Mouse (Mus musculus) cerebellum, adult (tissue): ENCODE data around the gene Trpm3.

Experiments
- ATAC-seq: cut with Nextera tagmentation; 2 replicates; pipeline ENCODE4 v1.9.2; 2017; ENCODE audit warnings: mild to moderate bottlenecking, moderate library complexity, mixed read lengths; ENCODE audit not compliant: insufficient number of reproducible peaks, low FRiP score, low TSS enrichment

The Trpm3 gene

GRCm38 (mm10) chr19:22462043-22462442 is 323.2 kb downstream of the Trpm3 start:
- ATAC-seq = peak; percentile 56; the same call in 1 of the 2 replicates

DNA sequence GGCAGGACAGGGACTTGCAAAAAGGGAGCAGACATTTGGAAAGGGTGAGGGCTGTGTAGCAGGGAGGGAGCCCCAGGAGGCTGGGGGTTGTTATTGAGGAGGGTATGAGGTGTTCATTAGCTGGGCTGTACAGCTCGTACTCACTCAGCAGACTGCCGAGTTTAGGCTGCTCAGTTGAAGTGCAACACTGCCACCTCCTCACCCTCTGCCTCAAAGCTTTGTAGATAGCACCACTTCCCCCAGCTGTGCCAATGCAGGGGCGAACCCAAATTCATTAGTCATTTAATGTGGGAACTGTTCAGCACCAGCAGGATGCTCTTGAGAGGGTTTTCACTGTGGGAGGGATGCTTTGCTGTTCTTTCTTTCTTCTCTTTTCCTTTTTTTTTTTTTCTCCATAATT is 324.7 kb downstream of the Trpm3 start:
- ATAC-seq = no peak

DNA sequence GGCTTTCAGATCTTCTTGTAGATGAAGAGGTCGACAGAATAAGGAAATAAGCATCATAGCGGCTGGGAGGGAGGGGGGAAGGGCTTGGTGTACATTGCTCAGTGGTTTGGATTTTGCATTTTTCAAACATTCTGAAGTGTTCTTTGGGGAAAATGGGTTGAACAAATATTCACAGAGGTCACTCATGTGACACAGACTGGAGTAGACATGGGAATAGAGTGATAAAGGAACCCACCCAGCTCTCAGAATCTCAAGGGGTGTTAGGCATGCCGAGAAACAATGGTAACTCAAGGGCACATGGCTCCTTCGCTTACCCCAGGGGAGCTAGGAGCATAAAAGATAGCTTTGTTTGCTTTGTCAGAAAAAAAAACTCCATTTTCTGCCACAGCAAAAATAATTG is 330.8 kb downstream of the Trpm3 start:
- ATAC-seq = no peak

DNA sequence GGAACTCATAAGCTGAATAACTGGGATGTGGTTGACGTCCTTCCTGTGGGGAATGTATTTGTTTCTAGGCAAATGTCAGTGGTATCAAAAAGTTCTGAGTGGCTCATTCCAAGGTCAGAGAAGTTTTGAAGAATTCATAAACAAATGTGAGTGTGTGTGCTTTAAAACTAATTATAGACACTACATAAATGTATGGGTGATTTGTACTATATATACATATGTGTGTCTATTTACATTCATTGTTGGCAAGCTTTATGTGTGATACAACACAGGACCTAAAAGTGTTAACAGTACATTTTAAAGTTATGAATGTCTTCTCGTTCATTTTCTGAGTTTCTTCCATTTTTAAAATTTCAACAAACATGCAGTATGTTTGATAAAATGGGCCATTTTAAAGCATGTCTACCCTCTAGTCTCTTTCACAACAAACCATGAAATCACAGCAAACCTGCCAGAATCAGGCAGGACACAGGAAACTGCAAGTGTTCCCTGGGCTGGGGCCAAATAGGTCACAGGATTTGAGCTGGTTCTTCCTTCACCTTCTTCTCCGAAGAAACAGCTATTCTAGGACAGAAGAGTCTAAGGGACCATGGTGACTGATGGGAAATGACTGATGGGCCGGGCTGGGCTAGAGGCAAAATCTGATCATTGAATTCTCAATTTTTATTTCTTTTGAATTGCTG is 334.3 kb downstream of the Trpm3 start:
- peak; percentile 74 for ATAC-seq

GRCm38 (mm10) chr19:22478295-22478989 is 339.6 kb downstream of the Trpm3 start:
- ATAC-seq = no peak

DNA sequence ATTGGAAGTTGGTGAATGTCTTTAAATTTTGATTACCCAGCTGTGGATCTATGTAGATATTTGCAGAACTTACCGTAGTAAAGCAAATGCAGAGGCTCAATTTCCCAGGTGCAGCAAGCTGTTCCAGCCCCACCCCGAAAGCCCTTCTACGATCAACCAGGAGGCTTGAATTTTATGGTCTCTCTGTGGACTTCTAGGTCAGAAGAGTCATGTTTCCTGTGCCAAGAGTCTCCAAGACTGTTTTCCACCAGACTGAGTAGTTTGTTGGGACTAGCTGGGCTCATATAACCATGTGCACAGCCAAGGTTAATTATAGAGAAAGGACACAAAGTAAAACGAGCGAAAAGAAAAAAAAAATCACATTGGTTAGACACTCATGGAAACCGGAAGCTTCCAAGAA is 364.6 kb downstream of the Trpm3 start:
- ATAC-seq = no peak

DNA sequence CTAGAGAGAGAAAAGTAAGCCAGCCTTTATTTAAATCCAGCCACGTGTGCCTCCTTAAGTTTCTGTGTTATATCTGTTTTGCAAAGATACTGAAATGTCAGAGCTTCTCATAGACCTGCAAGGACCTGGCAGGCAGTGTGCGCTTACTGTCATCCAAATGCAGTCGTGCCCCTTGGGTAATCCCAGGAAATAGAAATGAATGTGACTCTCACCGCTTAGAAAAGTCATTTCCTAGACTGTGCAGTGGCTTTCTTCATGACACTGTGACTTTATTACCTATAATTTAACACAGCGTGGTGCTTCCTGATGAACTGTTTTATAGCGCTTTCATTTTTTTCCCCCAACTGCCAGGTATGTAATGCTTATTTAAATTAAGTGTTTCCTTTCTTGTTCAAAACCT is 379.7 kb downstream of the Trpm3 start:
- ATAC-seq = no peak

GRCm38 (mm10) chr19:22527944-22528343 is 389.1 kb downstream of the Trpm3 start:
- ATAC-seq = no peak

- ATAC-seq = no peak
These were observed 404.3 kb downstream of the Trpm3 start for GRCm38 (mm10) chr19:22542990-22543709.

- ATAC-seq = peak; percentile 45; the same call in 1 of the 2 replicates
These were observed 413.3 kb downstream of the Trpm3 start for GRCm38 (mm10) chr19:22552179-22552578.

- ATAC-seq = peak; percentile 91
These were observed 415.6 kb downstream of the Trpm3 start for GRCm38 (mm10) chr19:22554421-22554941.

GRCm38 (mm10) chr19:22572396-22572795 is 433.6 kb downstream of the Trpm3 start:
- ATAC-seq = no peak

- ATAC-seq = no peak
These were observed 434.0 kb downstream of the Trpm3 start for GRCm38 (mm10) chr19:22572849-22573248.

- ATAC-seq = no peak
These were observed 443.4 kb downstream of the Trpm3 start for GRCm38 (mm10) chr19:22582120-22582745.

DNA sequence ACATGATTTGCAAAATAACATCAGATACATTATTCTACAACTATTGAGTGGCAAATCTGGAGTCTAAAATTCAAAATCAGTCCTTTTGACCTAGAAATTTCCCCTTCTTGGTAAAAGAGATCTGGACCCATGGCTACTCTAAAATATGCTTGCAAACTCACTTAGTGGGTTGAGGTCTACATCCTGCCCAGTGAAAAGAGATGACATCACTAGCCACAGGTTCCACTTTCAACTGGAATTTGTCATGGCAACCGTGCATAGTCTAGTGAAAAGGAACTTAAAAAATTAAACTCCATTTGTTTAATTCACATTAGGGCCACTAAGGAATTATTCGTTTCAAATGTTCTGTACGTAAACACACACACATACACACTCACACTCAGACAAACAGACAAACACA is 455.6 kb downstream of the Trpm3 start:
- ATAC-seq = no peak

- ATAC-seq = no peak
These were observed 456.4 kb downstream of the Trpm3 start for GRCm38 (mm10) chr19:22595246-22595645.

DNA sequence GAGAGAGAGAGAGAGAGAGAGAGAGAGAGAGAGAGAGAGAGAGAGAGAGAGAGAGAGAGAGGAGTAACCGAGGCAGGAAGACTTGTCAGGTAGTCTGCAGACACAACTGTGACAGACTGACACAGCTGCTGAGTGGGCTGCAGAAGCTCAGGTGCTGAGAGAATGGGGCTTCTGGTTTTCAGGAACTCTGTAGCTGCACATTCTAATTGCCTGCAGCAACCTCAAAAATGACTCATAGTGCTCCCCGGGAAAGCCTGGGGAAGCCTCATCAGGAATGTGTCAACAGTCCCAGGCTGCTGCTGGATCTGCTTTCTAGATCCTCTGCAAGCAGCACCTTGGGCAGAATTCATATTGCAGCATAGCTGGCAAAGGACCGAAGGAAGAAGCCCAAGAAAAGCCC is 457.9 kb downstream of the Trpm3 start:
- ATAC-seq = peak; percentile 45; the same call in 1 of the 2 replicates

DNA sequence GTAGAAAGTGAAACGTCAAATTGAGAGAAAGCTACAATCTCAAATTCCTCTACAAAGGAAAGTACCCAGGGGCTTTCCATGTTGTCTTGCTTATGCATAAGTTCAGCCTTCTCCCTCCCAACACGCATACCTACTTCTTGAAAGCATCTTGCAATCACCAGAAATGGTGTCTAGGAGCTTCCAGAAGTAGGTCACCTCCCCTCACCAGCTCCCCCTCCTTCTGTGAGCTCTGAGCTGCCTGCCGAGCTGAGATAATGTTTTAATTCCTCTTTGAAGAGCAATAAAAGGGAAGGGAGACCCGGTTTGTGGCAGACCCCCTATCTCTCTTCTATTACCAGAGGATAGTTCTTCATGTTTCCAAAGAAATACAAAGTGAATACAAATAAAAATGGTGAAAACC is 465.5 kb downstream of the Trpm3 start:
- ATAC-seq = 0 out of 2 replicates have a peak, but pooled peaks have one; percentile 56

- no peak for ATAC-seq
These were observed 469.3 kb downstream of the Trpm3 start for GRCm38 (mm10) chr19:22607985-22608684.

- ATAC-seq = no peak
These were observed 472.8 kb downstream of the Trpm3 start for GRCm38 (mm10) chr19:22611621-22612020.
